Mouse (Mus musculus): ENCODE results near the gene Atrip.

GRCm38 (mm10) chr9:109098366-109098765 lies 24.4 kb upstream of the Atrip start:
- TF ChIP-seq CTCF (IDR thresholded peaks at IDR 0.05; ENCODE audit: borderline replicate concordance, insufficient read depth, low read depth, low read length) (no peak), POLR2A (IDR thresholded peaks at IDR 0.05; ENCODE audit: borderline replicate concordance, insufficient read depth, low read length) (no peak)

Measured in cerebellum, adult 2 months (tissue).